Mouse (Mus musculus) spleen, adult 12 weeks (tissue): Measurements from ENCODE around the gene Itpkb.

Experiments
- DNase-seq: peaks from one replicate; pipeline ENCODE4 v3.0.0; 2022; ENCODE audit warnings: low spot score

Gene Itpkb

DNA sequence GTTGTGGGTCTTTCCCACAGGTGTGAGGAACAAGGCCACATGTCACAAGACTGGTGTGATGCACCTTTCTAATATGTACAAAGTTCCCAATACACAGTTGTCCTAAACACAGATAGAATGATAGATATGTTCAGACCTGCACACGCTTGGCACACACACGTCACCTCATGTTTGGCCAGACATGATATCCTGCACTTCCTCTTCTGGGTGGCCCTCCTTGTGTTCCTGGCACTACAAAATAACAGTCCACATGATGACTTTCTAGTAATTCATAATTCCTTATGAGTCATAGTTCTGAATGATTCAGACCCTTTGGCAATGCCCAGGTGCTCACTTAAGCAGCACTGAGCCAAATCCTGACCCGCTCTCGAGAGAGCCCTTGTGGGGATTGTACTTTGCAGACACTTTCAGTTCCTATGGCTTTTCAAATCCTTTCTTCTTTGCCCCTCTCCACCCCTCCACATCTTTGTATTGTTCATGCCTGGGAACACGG, 132.7 kb downstream of the Itpkb start:
- DNase-seq: no peak

GRCm38 (mm10) chr1:180464357-180464756, 134.1 kb downstream of the Itpkb start:
- DNase-seq: no peak

DNA sequence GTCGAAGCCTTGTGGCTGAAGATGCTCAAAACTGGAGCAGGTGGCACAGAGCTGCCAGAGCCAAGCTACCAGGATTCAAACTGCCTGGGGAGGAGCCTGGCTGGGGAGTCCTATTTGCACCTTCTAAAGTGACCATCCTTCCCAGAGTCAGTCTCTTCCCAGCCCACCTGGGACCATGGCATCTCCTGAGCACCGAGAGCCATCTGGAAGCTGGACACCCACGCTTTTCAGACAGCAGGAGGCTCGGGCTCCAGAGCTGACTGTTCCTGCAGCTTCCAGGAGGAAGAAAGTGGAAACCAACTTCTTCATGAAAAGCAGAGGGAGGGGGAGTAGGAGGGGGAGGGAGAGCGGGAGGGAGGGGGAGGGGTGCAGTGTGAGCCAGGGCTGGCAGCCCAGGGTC, 135.3 kb downstream of the Itpkb start:
- DNase-seq: no peak

DNA sequence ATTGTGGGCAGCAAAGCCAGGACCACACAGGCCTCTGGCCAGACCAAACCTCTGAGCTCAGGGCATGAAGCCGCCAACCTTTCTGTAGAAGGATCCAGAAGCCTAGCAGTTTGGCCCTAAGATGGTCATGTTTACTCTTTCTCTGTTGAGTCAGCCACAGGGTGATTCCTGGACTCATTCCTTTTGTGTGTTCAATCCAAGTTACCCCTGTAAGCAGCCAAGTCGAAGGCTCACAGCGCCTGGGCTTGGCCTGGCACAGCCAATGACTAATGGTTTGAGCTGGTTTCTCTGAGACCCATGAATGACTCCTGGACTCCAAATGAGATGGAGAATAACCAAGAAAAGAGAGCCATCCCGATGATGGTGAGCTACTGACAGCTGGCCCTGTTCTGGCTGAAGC, 137.7 kb downstream of the Itpkb start:
- DNase-seq: no peak

- no peak for DNase-seq
These were observed 143.3 kb downstream of the Itpkb start for GRCm38 (mm10) chr1:180473566-180473965.
